Mouse (Mus musculus) T-cell, adult 66 days (primary cell): ENCODE measurements around the gene Sfta2. TPM values are rescaled to one million over a fixed set of nuclear protein-coding genes. Genes with fewer than 3 reads are reported as not detected.

Source experiments
- total RNA-seq, 2 experiments: library from RNA; stranded (reverse); gene quantifications; 3 replicates in 1 of 2; 4 replicates in 1 of 2; pipeline ENCODE4 v1.2.4; 2023

Sfta2 gene
- total RNA-seq = not detected

DNA sequence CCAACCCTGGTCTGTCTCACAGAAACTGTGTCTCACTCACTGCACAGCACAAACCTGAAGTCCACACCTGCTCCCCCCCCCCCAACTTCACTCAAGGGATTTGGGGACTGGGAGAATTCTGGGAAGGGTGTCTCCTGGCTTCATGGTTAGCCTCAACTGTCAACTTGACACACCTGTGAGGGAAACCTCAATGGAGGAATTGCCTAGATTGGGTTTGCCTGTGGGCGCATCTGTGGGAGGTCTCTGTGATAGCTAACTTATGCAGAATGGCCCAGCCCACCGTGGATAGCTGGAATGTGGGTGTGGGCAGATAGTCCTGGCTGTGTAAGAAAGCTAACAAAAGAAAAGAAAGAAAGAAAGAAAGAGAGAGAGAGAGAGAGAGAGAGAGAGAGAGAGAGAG lies at the start of gene Sfta2:
Gene Sfta2 (plus strand): TSS at position 301 of the 400 bp plus-strand sequence.

DNA sequence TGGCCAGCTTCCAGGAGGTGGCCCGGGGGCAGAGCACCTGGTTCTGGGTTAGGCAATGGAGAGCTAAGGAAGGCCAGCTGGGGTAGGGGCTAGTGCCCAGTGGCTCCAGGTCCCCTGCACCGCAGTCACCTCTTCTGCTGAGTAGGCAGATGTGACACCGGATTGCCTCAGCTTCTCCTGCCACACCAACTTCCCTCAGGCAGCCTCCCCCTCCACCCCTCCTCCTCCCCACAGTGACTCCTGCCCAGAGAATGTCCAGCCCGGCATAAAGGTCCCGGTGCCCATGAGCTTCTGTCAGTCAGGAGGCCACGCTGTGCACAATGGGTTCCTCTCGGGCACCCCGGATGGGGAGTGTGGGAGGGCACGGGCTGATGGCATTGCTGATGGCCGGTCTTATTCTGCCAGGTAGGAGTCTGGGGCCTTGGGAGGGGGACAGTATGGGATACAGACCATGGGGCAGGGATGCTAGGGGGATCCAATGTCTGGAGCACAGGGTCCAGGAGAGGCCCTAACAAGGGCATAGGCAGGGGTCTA lies 49.4 kb upstream of the Sfta2 start, which contains the start of gene Cdsn:
Gene Cdsn (plus strand): TSS at position 248 of the 534 bp plus-strand sequence.

DNA sequence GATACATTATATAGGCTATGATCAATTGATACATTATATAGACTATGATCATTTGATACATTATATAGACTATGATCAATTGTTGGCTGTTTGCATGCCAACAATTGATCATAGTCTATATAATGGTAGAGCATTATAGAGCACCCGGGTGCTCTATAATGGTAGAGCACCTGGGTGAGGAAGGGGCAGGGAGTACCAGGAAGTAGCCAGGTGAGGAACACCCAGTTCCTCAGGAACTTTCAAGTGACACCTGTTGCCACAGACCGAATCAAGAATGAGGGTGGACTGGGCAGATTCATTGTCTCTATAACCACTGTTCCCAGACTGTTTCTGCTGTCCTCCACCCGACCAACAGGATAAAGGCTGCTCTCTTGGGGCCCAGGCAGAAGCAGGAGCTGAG lies 34.2 kb upstream of the Sfta2 start, which contains the start of gene 2300002M23Rik:
Gene 2300002M23Rik (plus strand): TSS at position 301 of the 400 bp plus-strand sequence.

DNA sequence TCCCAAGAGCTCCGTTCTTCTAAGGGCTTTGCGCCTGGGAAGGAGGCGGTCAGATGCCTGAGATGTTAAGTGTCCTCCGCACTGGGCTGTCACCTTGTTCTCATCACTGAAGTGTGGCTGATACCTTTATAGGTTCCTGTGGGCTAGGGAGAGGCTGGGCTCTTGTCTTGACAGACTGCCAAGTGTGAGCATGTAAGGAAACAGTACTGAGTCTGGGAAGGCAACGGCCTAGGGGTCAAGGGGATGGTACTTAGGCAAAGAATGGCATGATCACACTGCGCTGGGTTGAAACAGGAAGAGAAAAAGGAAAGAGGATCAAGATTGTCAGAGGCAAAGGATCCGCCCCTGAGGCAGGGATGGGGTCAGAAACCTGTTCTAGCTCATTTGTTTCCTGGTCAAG lies 25.2 kb downstream of the Sfta2 start, which contains the start of gene Gm9573:
Gene Gm9573 (minus strand): TSS at position 101 of the 400 bp plus-strand sequence.

DNA sequence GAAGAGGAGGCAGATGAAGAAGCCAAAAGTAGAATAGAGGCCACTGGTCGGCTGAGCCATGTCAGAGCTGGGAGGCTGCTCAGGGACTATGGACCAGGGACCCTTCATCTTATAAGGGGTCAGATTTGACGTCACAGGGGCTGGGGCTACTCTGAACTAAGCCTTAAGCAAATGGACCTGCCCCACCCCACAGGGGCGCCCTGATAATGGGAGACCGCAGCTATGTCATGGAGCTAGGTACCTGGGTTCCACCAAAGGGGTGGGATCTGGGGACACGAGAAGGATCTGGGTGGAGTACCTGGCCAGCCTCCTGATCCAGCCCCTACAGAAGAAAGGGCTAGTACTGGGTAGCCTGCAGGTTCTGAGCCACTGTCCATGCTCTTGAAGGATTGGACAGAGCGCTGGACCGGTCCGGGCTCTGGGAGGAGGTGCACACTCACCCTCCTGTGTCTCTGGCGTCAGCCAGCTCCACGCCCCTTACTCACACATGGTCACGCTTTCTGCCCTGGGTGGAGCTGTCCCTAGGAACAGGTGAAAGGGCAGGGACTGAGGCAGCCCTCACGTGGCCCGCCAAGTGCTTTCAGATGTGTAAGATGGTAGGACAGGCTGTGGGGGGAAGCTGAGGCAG lies 42.4 kb downstream of the Sfta2 start, which contains the start of gene Mucl3:
Gene Mucl3 (minus strand): TSS at position 87 of the 628 bp plus-strand sequence.

DNA sequence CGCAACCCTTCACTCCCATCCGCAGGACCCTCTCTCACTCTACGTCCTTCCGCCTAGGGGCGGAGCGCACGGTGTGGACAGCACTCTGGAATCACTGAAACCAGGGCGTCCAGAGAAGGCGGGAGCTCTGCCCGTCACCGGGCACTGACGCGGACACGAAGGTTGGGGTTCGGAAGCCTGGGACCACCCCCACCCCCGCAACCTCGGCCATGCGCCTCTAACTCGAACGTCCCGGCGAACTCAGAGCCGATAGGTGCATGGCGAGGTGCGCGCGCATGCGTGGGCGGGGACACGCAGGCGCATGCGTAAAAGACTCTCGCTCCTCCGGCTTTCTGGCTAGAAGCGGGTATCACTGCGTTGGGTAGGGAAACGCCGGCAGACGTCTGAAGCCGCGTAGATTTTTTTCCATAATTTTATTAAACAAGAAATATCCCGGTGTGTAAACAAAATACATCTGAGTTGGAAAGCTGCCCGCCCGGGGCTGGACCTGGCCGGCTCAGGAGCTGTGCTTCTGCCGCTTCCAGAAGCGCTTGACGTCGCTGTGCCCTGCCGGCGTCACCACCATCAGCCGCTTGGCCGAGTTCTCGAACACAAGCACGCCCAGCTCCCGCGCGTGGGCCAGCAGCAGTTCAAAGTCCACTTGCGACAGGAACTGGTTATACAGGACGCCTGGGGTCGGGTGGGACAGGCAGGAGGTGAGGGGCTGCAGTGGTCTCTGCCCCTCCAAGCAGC lies 66.2 kb downstream of the Sfta2 start, which contains the start of gene Vars2:
Gene Vars2 (minus strand): TSS at position 259 of the 732 bp plus-strand sequence.

DNA sequence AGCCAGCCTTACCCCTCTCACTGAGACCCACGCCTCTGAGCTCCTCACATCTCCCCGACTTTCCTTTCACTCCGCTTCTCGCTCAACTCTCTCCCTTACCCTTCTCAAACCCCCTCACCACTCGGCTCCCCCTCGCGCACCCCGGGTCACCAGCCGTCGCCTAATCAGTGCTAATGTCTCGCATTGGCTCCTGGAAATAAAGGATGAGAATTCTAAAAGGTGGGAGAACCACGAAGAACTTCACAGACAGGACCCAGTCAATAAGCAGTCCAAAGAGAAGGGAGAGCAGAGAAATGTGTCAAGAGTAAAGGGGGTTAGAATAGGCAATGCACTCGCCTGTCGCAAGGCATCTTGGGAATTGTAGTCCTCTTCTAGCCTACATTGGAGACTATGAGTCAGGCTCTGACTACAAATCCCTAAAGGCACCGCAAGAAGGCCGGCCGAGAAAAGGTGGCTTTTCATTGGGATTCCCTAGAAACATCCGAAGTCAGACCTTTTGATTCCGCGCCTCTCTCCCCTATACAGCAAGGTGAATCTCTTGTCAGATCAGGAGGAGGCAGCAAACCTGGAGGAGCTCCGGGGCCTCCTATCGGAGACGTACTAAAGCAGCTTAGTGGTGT lies 72.2 kb downstream of the Sfta2 start, which contains the start of gene Gtf2h4:
Gene Gtf2h4 (minus strand): TSS at position 324 of the 620 bp plus-strand sequence.

Other genes starting within 250 kb of the Sfta2 start
- 100 to 1,000 TPM; 534 to 564 TPM for gene H2-Q4, start 221.9 kb upstream of the Sfta2 start, total RNA-seq
- 100 to 1,000 TPM; 203 to 218 TPM for gene H2-Q6, start 176.7 kb upstream of the Sfta2 start, total RNA-seq
- 100 to 1,000 TPM; 546 to 576 TPM for gene H2-Q7, start 162.4 kb upstream of the Sfta2 start, total RNA-seq
- gene H2-Q10, start 131.5 kb upstream of the Sfta2 start, total RNA-seq = 10 to 100 TPM; 83.5 to 96.7 TPM
- 1 to 10 TPM in 1 of 2 experiments, not detected in 1; 1.1 TPM for gene Pou5f1, start 95.5 kb upstream of the Sfta2 start, total RNA-seq
- gene Tcf19, start 84.7 kb upstream of the Sfta2 start, total RNA-seq = 10 to 100 TPM in 1 of 2 experiments, 1 to 10 TPM in 1; 9.7 to 14.6 TPM
- 10 to 100 TPM; 16.7 to 18.7 TPM for gene Cchcr1, start 84.4 kb upstream of the Sfta2 start, total RNA-seq
- gene Psors1c2, start 68.3 kb upstream of the Sfta2 start, total RNA-seq = under 1 TPM in 1 of 2 experiments, not detected in 1; 0.70 TPM
- not detected for gene Cdsn, start 49.4 kb upstream of the Sfta2 start, total RNA-seq
- gene 2300002M23Rik, start 34.1 kb upstream of the Sfta2 start, total RNA-seq = not detected
- not detected for gene Gm9573, start 25.1 kb downstream of the Sfta2 start, total RNA-seq
- gene Mucl3, start 42.1 kb downstream of the Sfta2 start, total RNA-seq = not detected
- 10 to 100 TPM; 44.8 to 58.6 TPM for gene Vars2, start 66.0 kb downstream of the Sfta2 start, total RNA-seq
- 10 to 100 TPM; 13.8 to 18.2 TPM for gene Gtf2h4, start 72.2 kb downstream of the Sfta2 start, total RNA-seq
- gene Ddr1, start 103.1 kb downstream of the Sfta2 start, total RNA-seq = 10 to 100 TPM; 13.6 to 16.9 TPM
- gene Ier3, start 220.1 kb downstream of the Sfta2 start, total RNA-seq = 10 to 100 TPM; 11.6 to 12.6 TPM
- 10 to 100 TPM; 44.7 to 60.4 TPM for gene Flot1, start 221.7 kb downstream of the Sfta2 start, total RNA-seq
- 100 to 1,000 TPM; 597 to 644 TPM for gene Tubb5, start 236.8 kb downstream of the Sfta2 start, total RNA-seq
- gene Mdc1, start 240.0 kb downstream of the Sfta2 start, total RNA-seq = 10 to 100 TPM; 69.1 to 70.7 TPM